Mouse (Mus musculus) ES-Bruce4 (cell line): ENCODE data around the gene Foxo1.

Experiments
- CTCF ChIP-seq: IDR thresholded peaks from one replicate; pipeline ENCODE4 v1.8.1; 2011; ENCODE audit warnings: low read depth, low read length
- POLR2A ChIP-seq: IDR thresholded peaks from one replicate; pipeline ENCODE4 v1.8.1; 2011; ENCODE audit warnings: low read length; ENCODE audit not compliant: insufficient read depth

- TF ChIP-seq CTCF: no peak
- TF ChIP-seq POLR2A: no peak
Measured at GRCm38 (mm10) chr3:52338761-52339160, 70.6 kb downstream of the Foxo1 start.
